Mouse (Mus musculus): Measurements from ENCODE around the gene Rps6ka2. TPM values are rescaled to one million over a fixed set of nuclear protein-coding genes. Genes with fewer than 3 reads are reported as not detected.

The Rps6ka2 gene
- polyA plus RNA-seq, 1 experiment from 2014 or later, result 8.4 TPM

GRCm38 (mm10) chr17:7138186-7138925, 31.6 kb upstream of the Rps6ka2 start:
- no peak for ATAC-seq (replicated peaks; ENCODE audit: low FRiP score, low read depth)
- Histone ChIP-seq H3K27ac (no peak overlapping the region), H3K4me2 (ENCODE audit: low read length) (no peak overlapping the region), H3K4me3 (replicated peaks; ENCODE audit: low read depth, low read length) (no peak overlapping the region), H3K27me3 (ENCODE audit: insufficient read depth, low read length) (no peaks in the 10 kb centered on the region), H3K9ac (ENCODE audit: low read depth, low read length) (no peak overlapping the region), H3K4me1 (replicated peaks; ENCODE audit: insufficient read depth, low read length) (no peaks in the 10 kb centered on the region), H3K9me3 (replicated peaks; ENCODE audit: low read length) (no peaks in the 10 kb centered on the region), H3K36me3 (ENCODE audit: insufficient read depth, low read length) (no peaks in the 10 kb centered on the region)
- DNase-seq (ENCODE audit: low spot score), result no peak
- TF ChIP-seq CTCF (IDR thresholded peaks at IDR 0.05; ENCODE audit: low read depth), result no peak
- 85% methylated on average over 21 of the region's 21 CpGs for WGBS

- no peak for ATAC-seq (replicated peaks; ENCODE audit: low FRiP score, low read depth)
- DNase-seq (ENCODE audit: low spot score), result no peak
- Histone ChIP-seq H3K4me2 (ENCODE audit: low read length) (no peak overlapping the region), H3K9ac (ENCODE audit: low read depth, low read length) (no peak overlapping the region), H3K4me3 (replicated peaks; ENCODE audit: low read depth, low read length) (no peak overlapping the region), H3K4me1 (replicated peaks; ENCODE audit: insufficient read depth, low read length) (no peaks in the 10 kb centered on the region), H3K9me3 (replicated peaks; ENCODE audit: low read length) (no peaks in the 10 kb centered on the region), H3K27me3 (ENCODE audit: insufficient read depth, low read length) (no peaks in the 10 kb centered on the region), H3K36me3 (ENCODE audit: insufficient read depth, low read length) (no peaks in the 10 kb centered on the region), H3K27ac (no peak overlapping the region)
- WGBS, result 79% methylated on average over 10 of the region's 10 CpGs
- no peak for TF ChIP-seq CTCF (IDR thresholded peaks at IDR 0.05; ENCODE audit: low read depth)
Measured at GRCm38 (mm10) chr17:7140399-7141174, 29.3 kb upstream of the Rps6ka2 start.

- 43% methylated on average over 4 of the region's 4 CpGs for WGBS
- H3K4me2 ChIP-seq (ENCODE audit: low read length), result no peak overlapping the region
- peak; percentile 43; the same call in 1 of the 2 replicates for TF ChIP-seq CTCF (IDR thresholded peaks at IDR 0.05; ENCODE audit: low read depth)
Measured at GRCm38 (mm10) chr17:7142367-7142766, 27.5 kb upstream of the Rps6ka2 start.

GRCm38 (mm10) chr17:7143885-7144518, 25.9 kb upstream of the Rps6ka2 start:
- H3K9ac ChIP-seq (ENCODE audit: low read depth, low read length), result no peak overlapping the region
- ATAC-seq (replicated peaks; ENCODE audit: low FRiP score, low read depth) (no peak), DNase-seq (ENCODE audit: low spot score) (peak; percentile 11)
- no peaks in the 10 kb centered on the region for H3K4me1 ChIP-seq (replicated peaks; ENCODE audit: insufficient read depth, low read length)
- H3K36me3 ChIP-seq (ENCODE audit: insufficient read depth, low read length), result no peaks in the 10 kb centered on the region
- no peak for TF ChIP-seq CTCF (IDR thresholded peaks at IDR 0.05; ENCODE audit: low read depth)
- H3K27ac ChIP-seq, result no peak overlapping the region
- WGBS, result 68% methylated on average over 7 of the region's 7 CpGs
- H3K9me3 ChIP-seq (replicated peaks; ENCODE audit: low read length), result no peaks in the 10 kb centered on the region
- H3K27me3 ChIP-seq (ENCODE audit: insufficient read depth, low read length), result no peaks in the 10 kb centered on the region
- H3K4me3 ChIP-seq (replicated peaks; ENCODE audit: low read depth, low read length), result no peak overlapping the region
- no peak overlapping the region for H3K4me2 ChIP-seq (ENCODE audit: low read length)

More at GRCm38 (mm10) chr17:7142367-7142766, 27.5 kb upstream of the Rps6ka2 start:
- Histone ChIP-seq H3K4me1 (replicated peaks; ENCODE audit: insufficient read depth, low read length) (no peaks in the 10 kb centered on the region), H3K9ac (ENCODE audit: low read depth, low read length) (no peak overlapping the region), H3K27ac (no peak overlapping the region), H3K27me3 (ENCODE audit: insufficient read depth, low read length) (no peaks in the 10 kb centered on the region), H3K9me3 (replicated peaks; ENCODE audit: low read length) (no peaks in the 10 kb centered on the region), H3K36me3 (ENCODE audit: insufficient read depth, low read length) (no peaks in the 10 kb centered on the region), H3K4me3 (replicated peaks; ENCODE audit: low read depth, low read length) (no peak overlapping the region)
- ATAC-seq (replicated peaks; ENCODE audit: low FRiP score, low read depth) (0 out of 2 replicates have a peak, but pooled peaks have one; percentile 33), DNase-seq (ENCODE audit: low spot score) (peak; percentile 15)

- H3K9ac ChIP-seq (ENCODE audit: low read depth, low read length), result no peak overlapping the region
- H3K4me2 ChIP-seq (ENCODE audit: low read length), result no peak overlapping the region
- DNase-seq (ENCODE audit: low spot score) (no peak), ATAC-seq (replicated peaks; ENCODE audit: low FRiP score, low read depth) (no peak)
- TF ChIP-seq CTCF (IDR thresholded peaks at IDR 0.05; ENCODE audit: low read depth), result no peak
- no peaks in the 10 kb centered on the region for H3K4me1 ChIP-seq (replicated peaks; ENCODE audit: insufficient read depth, low read length)
- WGBS, result 34% methylated on average over 9 of the region's 9 CpGs
- no peaks in the 10 kb centered on the region for H3K36me3 ChIP-seq (ENCODE audit: insufficient read depth, low read length)
- H3K27ac ChIP-seq, result no peak overlapping the region
- no peak overlapping the region for H3K4me3 ChIP-seq (replicated peaks; ENCODE audit: low read depth, low read length)
- no peaks in the 10 kb centered on the region for H3K27me3 ChIP-seq (ENCODE audit: insufficient read depth, low read length)
- no peaks in the 10 kb centered on the region for H3K9me3 ChIP-seq (replicated peaks; ENCODE audit: low read length)
Measured at GRCm38 (mm10) chr17:7145373-7146058, 24.4 kb upstream of the Rps6ka2 start.

- H3K4me2 ChIP-seq (ENCODE audit: low read length), result no peak overlapping the region
- H3K9me3 ChIP-seq (replicated peaks; ENCODE audit: low read length), result no peaks in the 10 kb centered on the region
- WGBS, result 87% methylated on average over 7 of the region's 7 CpGs
- H3K27ac ChIP-seq, result no peak overlapping the region
- no peak overlapping the region for H3K9ac ChIP-seq (ENCODE audit: low read depth, low read length)
- no peaks in the 10 kb centered on the region for H3K27me3 ChIP-seq (ENCODE audit: insufficient read depth, low read length)
- no peaks in the 10 kb centered on the region for H3K4me1 ChIP-seq (replicated peaks; ENCODE audit: insufficient read depth, low read length)
- no peaks in the 10 kb centered on the region for H3K36me3 ChIP-seq (ENCODE audit: insufficient read depth, low read length)
- no peak for DNase-seq (ENCODE audit: low spot score)
- ATAC-seq (replicated peaks; ENCODE audit: low FRiP score, low read depth), result no peak
- TF ChIP-seq CTCF (IDR thresholded peaks at IDR 0.05; ENCODE audit: low read depth), result no peak
- no peak overlapping the region for H3K4me3 ChIP-seq (replicated peaks; ENCODE audit: low read depth, low read length)
Measured at GRCm38 (mm10) chr17:7146479-7146878, 23.4 kb upstream of the Rps6ka2 start.
